Mouse (Mus musculus): ENCODE results near the gene Cep72. TPM values are rescaled to one million over a fixed set of nuclear protein-coding genes. Genes with fewer than 3 reads are reported as not detected.
A peak's percentile ranks its signal among the peaks of the same experiment; 100 is the strongest.
"Not testable (repeated sequence)": the region's sequence is repeated elsewhere in the genome, so short reads cannot be mapped to it uniquely, and the experiment has no call there.

Cep72 gene
- polyA plus RNA-seq, 1 experiment from 2014 or later, result 25.2 TPM

- no peak for DNase-seq (ENCODE audit: low spot score)
- Histone ChIP-seq H3K4me2 (ENCODE audit: low read depth, low read length) (no peak overlapping the region), H3K4me3 (ENCODE audit: low read depth, low read length) (no peak overlapping the region), H3K9ac (replicated peaks; ENCODE audit: low read length) (no peak overlapping the region), H3K27ac (replicated peaks; ENCODE audit: low read depth, low read length) (no peak overlapping the region), H3K4me1 (ENCODE audit: control insufficient read depth, insufficient read depth, low read length) (no peaks in the 10 kb centered on the region), H3K36me3 (replicated peaks; ENCODE audit: control insufficient read depth, insufficient read depth, low read depth, low read length) (no peaks in the 10 kb centered on the region), H3K9me3 (replicated peaks; ENCODE audit: control insufficient read depth, low read length) (no peaks in the 10 kb centered on the region), H3K27me3 (ENCODE audit: control insufficient read depth, insufficient read depth, low read length) (no peaks in the 10 kb centered on the region)
- ATAC-seq (replicated peaks; ENCODE audit: insufficient number of reproducible peaks, low FRiP score, low TSS enrichment, low read depth), result no peak
- WGBS, result 54% methylated on average over 2 of the region's 2 CpGs
Observed at GRCm38 (mm10) chr13:74028116-74028515, 34.0 kb downstream of the Cep72 start.

GRCm38 (mm10) chr13:74026215-74026614, 35.9 kb downstream of the Cep72 start:
- H3K9ac ChIP-seq (replicated peaks; ENCODE audit: low read length), result no peak overlapping the region
- H3K9me3 ChIP-seq (replicated peaks; ENCODE audit: control insufficient read depth, low read length), result no peaks in the 10 kb centered on the region
- H3K4me3 ChIP-seq (ENCODE audit: low read depth, low read length), result no peak overlapping the region
- H3K27me3 ChIP-seq (ENCODE audit: control insufficient read depth, insufficient read depth, low read length), result no peaks in the 10 kb centered on the region
- ATAC-seq (replicated peaks; ENCODE audit: insufficient number of reproducible peaks, low FRiP score, low TSS enrichment, low read depth), result 0 out of 2 replicates have a peak, but pooled peaks have one; percentile 24
- H3K4me2 ChIP-seq (ENCODE audit: low read depth, low read length), result no peak overlapping the region
- DNase-seq (ENCODE audit: low spot score), result peak; percentile 68
- 14% methylated on average over 2 of the region's 2 CpGs for WGBS
- no peak overlapping the region for H3K27ac ChIP-seq (replicated peaks; ENCODE audit: low read depth, low read length)
- H3K4me1 ChIP-seq (ENCODE audit: control insufficient read depth, insufficient read depth, low read length), result no peaks in the 10 kb centered on the region
- no peaks in the 10 kb centered on the region for H3K36me3 ChIP-seq (replicated peaks; ENCODE audit: control insufficient read depth, insufficient read depth, low read depth, low read length)

- ATAC-seq (replicated peaks; ENCODE audit: insufficient number of reproducible peaks, low FRiP score, low TSS enrichment, low read depth), result no peak
- no peaks in the 10 kb centered on the region for H3K27me3 ChIP-seq (ENCODE audit: control insufficient read depth, insufficient read depth, low read length)
- no peak for DNase-seq (ENCODE audit: low spot score)
- H3K27ac ChIP-seq (replicated peaks; ENCODE audit: low read depth, low read length), result no peak overlapping the region
- no peak overlapping the region for H3K4me3 ChIP-seq (ENCODE audit: low read depth, low read length)
- 73% methylated on average over 4 of the region's 4 CpGs for WGBS
- no peak overlapping the region for H3K4me2 ChIP-seq (ENCODE audit: low read depth, low read length)
- no peak overlapping the region for H3K9ac ChIP-seq (replicated peaks; ENCODE audit: low read length)
- H3K4me1 ChIP-seq (ENCODE audit: control insufficient read depth, insufficient read depth, low read length), result no peaks in the 10 kb centered on the region
- no peaks in the 10 kb centered on the region for H3K36me3 ChIP-seq (replicated peaks; ENCODE audit: control insufficient read depth, insufficient read depth, low read depth, low read length)
- H3K9me3 ChIP-seq (replicated peaks; ENCODE audit: control insufficient read depth, low read length), result no peaks in the 10 kb centered on the region
Observed at GRCm38 (mm10) chr13:74025151-74026081, 36.7 kb downstream of the Cep72 start.

- not testable (repeated sequence) for H3K9me3 ChIP-seq (replicated peaks; ENCODE audit: control insufficient read depth, low read length); DNase-seq (ENCODE audit: low spot score); H3K36me3 ChIP-seq (replicated peaks; ENCODE audit: control insufficient read depth, insufficient read depth, low read depth, low read length); ATAC-seq (replicated peaks; ENCODE audit: insufficient number of reproducible peaks, low FRiP score, low TSS enrichment, low read depth); H3K4me3 ChIP-seq (ENCODE audit: low read depth, low read length); H3K9ac ChIP-seq (replicated peaks; ENCODE audit: low read length); H3K27ac ChIP-seq (replicated peaks; ENCODE audit: low read depth, low read length); H3K4me2 ChIP-seq (ENCODE audit: low read depth, low read length); H3K4me1 ChIP-seq (ENCODE audit: control insufficient read depth, insufficient read depth, low read length); H3K27me3 ChIP-seq (ENCODE audit: control insufficient read depth, insufficient read depth, low read length)
- WGBS, result 88% methylated on average over 8 of the region's 8 CpGs
Observed at GRCm38 (mm10) chr13:74019006-74019405, 43.1 kb downstream of the Cep72 start.

GRCm38 (mm10) chr13:74017426-74017825, 44.7 kb downstream of the Cep72 start:
- no peak for ATAC-seq (replicated peaks; ENCODE audit: insufficient number of reproducible peaks, low FRiP score, low TSS enrichment, low read depth)
- 72% methylated on average over 4 of the region's 4 CpGs for WGBS
- Histone ChIP-seq H3K9me3 (replicated peaks; ENCODE audit: control insufficient read depth, low read length) (no peaks in the 10 kb centered on the region), H3K4me1 (ENCODE audit: control insufficient read depth, insufficient read depth, low read length) (no peaks in the 10 kb centered on the region), H3K4me2 (ENCODE audit: low read depth, low read length) (no peak overlapping the region), H3K36me3 (replicated peaks; ENCODE audit: control insufficient read depth, insufficient read depth, low read depth, low read length) (no peaks in the 10 kb centered on the region), H3K27me3 (ENCODE audit: control insufficient read depth, insufficient read depth, low read length) (no peaks in the 10 kb centered on the region), H3K4me3 (ENCODE audit: low read depth, low read length) (no peak overlapping the region), H3K9ac (replicated peaks; ENCODE audit: low read length) (no peak overlapping the region), H3K27ac (replicated peaks; ENCODE audit: low read depth, low read length) (no peak overlapping the region)
- DNase-seq (ENCODE audit: low spot score), result no peak

- H3K4me2 ChIP-seq (ENCODE audit: low read depth, low read length), result no peak overlapping the region
- WGBS, result 70% methylated on average over 4 of the region's 4 CpGs
- H3K4me1 ChIP-seq (ENCODE audit: control insufficient read depth, insufficient read depth, low read length), result no peaks in the 10 kb centered on the region
- H3K36me3 ChIP-seq (replicated peaks; ENCODE audit: control insufficient read depth, insufficient read depth, low read depth, low read length), result no peaks in the 10 kb centered on the region
- no peak overlapping the region for H3K9ac ChIP-seq (replicated peaks; ENCODE audit: low read length)
- DNase-seq (ENCODE audit: low spot score), result no peak
- peaks cover 2% of the 10 kb centered on the region; the same call in 1 of the 2 replicates for H3K27me3 ChIP-seq (ENCODE audit: control insufficient read depth, insufficient read depth, low read length)
- ATAC-seq (replicated peaks; ENCODE audit: insufficient number of reproducible peaks, low FRiP score, low TSS enrichment, low read depth), result no peak
- no peak overlapping the region for H3K4me3 ChIP-seq (ENCODE audit: low read depth, low read length)
- no peak overlapping the region for H3K27ac ChIP-seq (replicated peaks; ENCODE audit: low read depth, low read length)
- H3K9me3 ChIP-seq (replicated peaks; ENCODE audit: control insufficient read depth, low read length), result no peaks in the 10 kb centered on the region
Observed at GRCm38 (mm10) chr13:74015908-74016307, 46.2 kb downstream of the Cep72 start.

- no peak for DNase-seq (ENCODE audit: low spot score)
- WGBS, result 16% methylated on average over 3 of the region's 3 CpGs
- H3K27me3 ChIP-seq (ENCODE audit: control insufficient read depth, insufficient read depth, low read length), result peaks cover 13% of the 10 kb centered on the region; the same call in 1 of the 2 replicates
- no peaks in the 10 kb centered on the region for H3K36me3 ChIP-seq (replicated peaks; ENCODE audit: control insufficient read depth, insufficient read depth, low read depth, low read length)
- H3K9me3 ChIP-seq (replicated peaks; ENCODE audit: control insufficient read depth, low read length), result no peaks in the 10 kb centered on the region
- H3K4me2 ChIP-seq (ENCODE audit: low read depth, low read length), result peak overlapping the region; percentile 97
- no peak for ATAC-seq (replicated peaks; ENCODE audit: insufficient number of reproducible peaks, low FRiP score, low TSS enrichment, low read depth)
- no peak overlapping the region for H3K27ac ChIP-seq (replicated peaks; ENCODE audit: low read depth, low read length)
- H3K4me3 ChIP-seq (ENCODE audit: low read depth, low read length), result no peak overlapping the region; the same call in 1 of the 2 replicates
- no peaks in the 10 kb centered on the region for H3K4me1 ChIP-seq (ENCODE audit: control insufficient read depth, insufficient read depth, low read length)
- no peak overlapping the region for H3K9ac ChIP-seq (replicated peaks; ENCODE audit: low read length)
Observed at GRCm38 (mm10) chr13:74010678-74011077, 51.4 kb downstream of the Cep72 start.
